Mouse (Mus musculus): Measurements from ENCODE around the gene Kif1bp.
"Not testable (repeated sequence)": the region's sequence is repeated elsewhere in the genome, so short reads cannot be mapped to it uniquely, and the experiment has no call there.

The Kif1bp gene

GRCm38 (mm10) chr10:62578338-62579100, at the start of gene Kif1bp:
Gene Kif1bp, minus strand, starts transcription at chr10:62578457.
- peak; percentile 92 to 95 for DNase-seq (ENCODE audit: low spot score in 2 of 2)

GRCm38 (mm10) chr10:62604161-62604560, 25.9 kb upstream of the Kif1bp start:
- no peak for DNase-seq (ENCODE audit: low spot score in 2 of 2)

GRCm38 (mm10) chr10:62603233-62604030, 25.2 kb upstream of the Kif1bp start:
- no peak for DNase-seq (ENCODE audit: low spot score in 2 of 2)

GRCm38 (mm10) chr10:62602177-62603040, 24.2 kb upstream of the Kif1bp start, which contains the start of gene Ddx21:
Gene Ddx21, minus strand, starts transcription at chr10:62602281.
- DNase-seq (ENCODE audit: low spot score in 2 of 2) = peak; percentile 60 to 87

GRCm38 (mm10) chr10:62601833-62602176, 23.5 kb upstream of the Kif1bp start:
- DNase-seq (ENCODE audit: low spot score in 2 of 2) = no peak

- no peak for DNase-seq (ENCODE audit: low spot score in 2 of 2)
Measured at GRCm38 (mm10) chr10:62601053-62601791, 23.0 kb upstream of the Kif1bp start.

GRCm38 (mm10) chr10:62600056-62600455, 21.8 kb upstream of the Kif1bp start:
- DNase-seq (ENCODE audit: low spot score in 2 of 2) = no peak

GRCm38 (mm10) chr10:62599311-62599710, 21.1 kb upstream of the Kif1bp start:
- not testable (repeated sequence) for DNase-seq (ENCODE audit: low spot score in 2 of 2)

- no peak for DNase-seq (ENCODE audit: low spot score in 2 of 2)
Measured at GRCm38 (mm10) chr10:62592496-62592895, 14.2 kb upstream of the Kif1bp start.

GRCm38 (mm10) chr10:62590200-62590599, 11.9 kb upstream of the Kif1bp start:
- peak; percentile 69 to 85 for DNase-seq (ENCODE audit: low spot score in 2 of 2)

GRCm38 (mm10) chr10:62588616-62589015, 10.4 kb upstream of the Kif1bp start:
- no peak for DNase-seq (ENCODE audit: low spot score in 2 of 2)

GRCm38 (mm10) chr10:62583245-62583644, 5.0 kb upstream of the Kif1bp start:
- DNase-seq (ENCODE audit: low spot score in 2 of 2) = no peak

- DNase-seq (ENCODE audit: low spot score in 2 of 2) = no peak
Measured at GRCm38 (mm10) chr10:62582701-62583100, 4.4 kb upstream of the Kif1bp start.

GRCm38 (mm10) chr10:62582263-62582662, 4.0 kb upstream of the Kif1bp start:
- DNase-seq (ENCODE audit: low spot score in 2 of 2) = no peak

- not testable (repeated sequence) for DNase-seq (ENCODE audit: low spot score in 2 of 2)
Measured at GRCm38 (mm10) chr10:62579129-62579528, 872 bp upstream of the Kif1bp start.

GRCm38 (mm10) chr10:62577673-62578337, 452 bp downstream of the Kif1bp start:
- peak in 1 of 2 experiments; percentile 21 for DNase-seq (ENCODE audit: low spot score in 2 of 2)

GRCm38 (mm10) chr10:62575001-62575400, 3.3 kb downstream of the Kif1bp start:
- DNase-seq (ENCODE audit: low spot score in 2 of 2) = no peak

- no peak for DNase-seq (ENCODE audit: low spot score in 2 of 2)
Measured at GRCm38 (mm10) chr10:62570126-62570871, 8.0 kb downstream of the Kif1bp start.

GRCm38 (mm10) chr10:62568861-62569260, 9.4 kb downstream of the Kif1bp start:
- no peak for DNase-seq (ENCODE audit: low spot score in 2 of 2)

- DNase-seq (ENCODE audit: low spot score in 2 of 2) = no peak
Measured at GRCm38 (mm10) chr10:62557736-62558135, 20.5 kb downstream of the Kif1bp start.

Data from cerebellum, postnatal 4 days (tissue).